Mouse (Mus musculus): ENCODE data around the gene Neu3. TPM values are rescaled to one million over a fixed set of nuclear protein-coding genes. Genes with fewer than 3 reads are reported as not detected.
"Not testable (repeated sequence)": the region's sequence is repeated elsewhere in the genome, so short reads cannot be mapped to it uniquely, and the experiment has no call there.

Gene Neu3
- total and polyA plus RNA-seq, 3 experiments, result 8.5 to 11.5 (median 11.0) TPM

GRCm38 (mm10) chr7:99811661-99812060 lies 16.6 kb downstream of the Neu3 start:
- Histone ChIP-seq H3K27me3 (replicated peaks) (no peaks in the 10 kb centered on the region), H3K79me2 (replicated peaks; ENCODE audit: control insufficient read depth, extremely low read depth, insufficient read depth, poor library complexity, severe bottlenecking) (no peaks in the 10 kb centered on the region), H3K4me1 (ENCODE audit: control insufficient read depth in 1 of 2, insufficient read depth in 2 of 2) (peaks cover 0 to 11% of the 10 kb centered on the region in 2 experiments; a peak in 2 of 4 replicates), H3K36me3 (replicated peaks in 1 of 2; ENCODE audit: control insufficient read depth in 1 of 2, insufficient read depth in 1 of 2, low read length in 1 of 2) (peaks cover 41 to 68% of the 10 kb centered on the region in 2 experiments), H3K4me2 (ENCODE audit: insufficient read depth, low read depth, poor library complexity, severe bottlenecking) (no peak overlapping the region), H3K9ac (ENCODE audit: insufficient read depth, low read depth) (no peak overlapping the region), H3K27ac (ENCODE audit: insufficient read depth, low read depth) (no peak overlapping the region), H3K4me3 (replicated peaks in 1 of 3; ENCODE audit: low read depth in 2 of 3, low read length in 2 of 3, poor library complexity in 1 of 3) (no peak overlapping the region), H3K9me3 (replicated peaks; ENCODE audit: low read length) (no peaks in the 10 kb centered on the region)
- in situ Hi-C loops (cut with MboI; ENCODE audit: low pct_ligation_motif_present, low pct_unique_long_range_greater_than_20kb, low sequenced_read_pairs) (loop anchor here (5.0 kb wide), 1 partner anchor 61 kb away; no protein-coding TSS in a partner anchor), dilution Hi-C loops (cut with MboI; ENCODE audit: extremely low pct_ligation_motif_present, extremely low pct_unique_long_range_greater_than_20kb, low sequenced_read_pairs) (no loop called here)
- no peak for DNase-seq (ENCODE audit: extremely low read depth)
- no peak for TF ChIP-seq ZMIZ1 (IDR thresholded peaks at IDR 0.05; ENCODE audit: low read depth, low read length)
- no peak for TF ChIP-seq JUN (IDR thresholded peaks at IDR 0.05; ENCODE audit: insufficient read depth, low read depth, low read length)
- no peak for TF ChIP-seq TCF12 (IDR thresholded peaks at IDR 0.05; ENCODE audit: low read depth, low read length)
- no peak for TF ChIP-seq KAT2A (IDR thresholded peaks at IDR 0.05; ENCODE audit: insufficient replicate concordance, low read length)
- no peak for TF ChIP-seq POLR2A (IDR thresholded peaks at IDR 0.05; ENCODE audit: low read depth, low read length)
- no peak for TF ChIP-seq JUND (conservative IDR thresholded peaks at IDR 0.05; ENCODE audit: low read depth, low read length)
- no peak for TF ChIP-seq MAX (IDR thresholded peaks at IDR 0.05; ENCODE audit: low read length)
- no peak for TF ChIP-seq MXI1 (IDR thresholded peaks at IDR 0.05; ENCODE audit: low read depth, low read length)

DNA sequence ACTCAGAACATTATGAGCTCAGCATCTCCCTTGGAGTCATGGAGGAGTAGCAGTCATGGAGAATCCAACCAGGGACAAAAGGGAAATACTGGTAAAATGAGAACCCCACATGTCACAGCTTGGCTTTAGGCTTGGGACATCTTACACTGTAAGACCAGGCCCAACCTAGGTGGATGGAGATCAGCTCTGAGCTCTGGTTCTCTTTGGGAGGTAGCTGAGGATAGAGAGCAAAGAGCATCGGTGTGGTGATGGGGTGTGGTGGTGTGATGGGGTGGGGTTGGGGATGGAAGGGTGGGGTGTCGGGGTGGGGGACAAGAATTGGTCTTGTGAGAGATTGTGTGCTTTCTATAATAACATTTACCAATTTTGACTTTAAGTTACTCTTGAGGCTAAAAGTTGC lies 17.4 kb downstream of the Neu3 start:
- Histone ChIP-seq H3K79me2 (replicated peaks; ENCODE audit: control insufficient read depth, extremely low read depth, insufficient read depth, poor library complexity, severe bottlenecking) (no peaks in the 10 kb centered on the region), H3K27me3 (replicated peaks) (no peaks in the 10 kb centered on the region), H3K9me3 (replicated peaks; ENCODE audit: low read length) (no peaks in the 10 kb centered on the region), H3K27ac (ENCODE audit: insufficient read depth, low read depth) (no peak overlapping the region), H3K9ac (ENCODE audit: insufficient read depth, low read depth) (no peak overlapping the region), H3K4me2 (ENCODE audit: insufficient read depth, low read depth, poor library complexity, severe bottlenecking) (no peak overlapping the region), H3K4me3 (replicated peaks in 1 of 3; ENCODE audit: low read depth in 2 of 3, low read length in 2 of 3, poor library complexity in 1 of 3) (no peak overlapping the region), H3K36me3 (replicated peaks in 1 of 2; ENCODE audit: control insufficient read depth in 1 of 2, insufficient read depth in 1 of 2, low read length in 1 of 2) (peaks cover 35 to 63% of the 10 kb centered on the region in 2 experiments), H3K4me1 (ENCODE audit: control insufficient read depth in 1 of 2, insufficient read depth in 2 of 2) (peaks cover 0 to 11% of the 10 kb centered on the region in 2 experiments; a peak in 2 of 4 replicates)
- dilution Hi-C loops (cut with MboI; ENCODE audit: extremely low pct_ligation_motif_present, extremely low pct_unique_long_range_greater_than_20kb, low sequenced_read_pairs) (no loop called here), in situ Hi-C loops (cut with MboI; ENCODE audit: low pct_ligation_motif_present, low pct_unique_long_range_greater_than_20kb, low sequenced_read_pairs) (loop anchor here (5.0 kb wide), 1 partner anchor 61 kb away; no protein-coding TSS in a partner anchor)
- TF ChIP-seq MAFK (IDR thresholded peaks at IDR 0.05; ENCODE audit: insufficient replicate concordance, low read length) (no peak), TCF12 (IDR thresholded peaks at IDR 0.05; ENCODE audit: low read depth, low read length) (no peak), POLR2A (IDR thresholded peaks at IDR 0.05; ENCODE audit: low read depth, low read length) (no peak), KAT2A (IDR thresholded peaks at IDR 0.05; ENCODE audit: insufficient replicate concordance, low read length) (no peak), RAD21 (IDR thresholded peaks at IDR 0.05; ENCODE audit: low read depth, low read length) (no peak), ZKSCAN1 (IDR thresholded peaks at IDR 0.05; ENCODE audit: borderline replicate concordance, low read depth, low read length) (no peak), ZC3H11A (IDR thresholded peaks at IDR 0.05; ENCODE audit: low read depth, low read length) (no peak), SIN3A (IDR thresholded peaks at IDR 0.05; ENCODE audit: low read length) (no peak), MYC (IDR thresholded peaks at IDR 0.05; ENCODE audit: low read depth, low read length) (no peak), CHD2 (IDR thresholded peaks at IDR 0.05; ENCODE audit: low read length) (no peak), MAZ (IDR thresholded peaks at IDR 0.05; ENCODE audit: low read depth, low read length) (no peak), CTCF (conservative IDR thresholded peaks at IDR 0.05 in 1 of 2, IDR thresholded peaks at IDR 0.05 in 1 of 2; ENCODE audit: low read depth in 2 of 2, low read length in 2 of 2) (no peak), HCFC1 (IDR thresholded peaks at IDR 0.05; ENCODE audit: low read depth, low read length) (no peak), ELF1 (IDR thresholded peaks at IDR 0.05; ENCODE audit: low read depth, low read length) (no peak)
- no peak for DNase-seq (ENCODE audit: extremely low read depth)

DNA sequence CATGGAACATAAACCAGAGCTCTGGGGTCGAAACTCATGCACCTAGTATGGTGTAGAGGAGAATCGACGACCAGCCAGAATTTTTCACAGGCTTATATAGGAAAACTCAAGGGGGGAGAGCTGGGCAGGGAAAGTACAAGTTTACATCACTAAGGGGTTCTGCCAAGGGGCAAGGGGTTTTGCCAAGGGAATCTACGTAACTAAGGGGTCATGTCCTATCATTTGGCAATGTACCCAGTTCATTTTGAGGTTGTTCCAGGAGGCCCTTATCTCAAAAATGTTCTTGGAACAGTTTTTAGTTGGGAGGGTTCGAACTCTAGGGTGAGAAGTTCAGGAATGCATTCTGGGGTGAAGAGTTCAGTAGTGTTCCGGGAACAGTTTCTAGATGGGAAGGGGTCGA lies 21.2 kb downstream of the Neu3 start:
- H3K9me3 ChIP-seq (replicated peaks; ENCODE audit: low read length); H3K27me3 ChIP-seq (replicated peaks); H3K4me2 ChIP-seq (ENCODE audit: insufficient read depth, low read depth, poor library complexity, severe bottlenecking); H3K4me3 ChIP-seq (replicated peaks in 1 of 3; ENCODE audit: low read depth in 2 of 3, low read length in 2 of 3, poor library complexity in 1 of 3); H3K79me2 ChIP-seq (replicated peaks; ENCODE audit: control insufficient read depth, extremely low read depth, insufficient read depth, poor library complexity, severe bottlenecking); dilution Hi-C loops (cut with MboI; ENCODE audit: extremely low pct_ligation_motif_present, extremely low pct_unique_long_range_greater_than_20kb, low sequenced_read_pairs); in situ Hi-C loops (cut with MboI; ENCODE audit: low pct_ligation_motif_present, low pct_unique_long_range_greater_than_20kb, low sequenced_read_pairs); DNase-seq (ENCODE audit: extremely low read depth); H3K27ac ChIP-seq (ENCODE audit: insufficient read depth, low read depth); H3K9ac ChIP-seq (ENCODE audit: insufficient read depth, low read depth): not testable (repeated sequence)
- H3K36me3 ChIP-seq (replicated peaks in 1 of 2; ENCODE audit: control insufficient read depth in 1 of 2, insufficient read depth in 1 of 2, low read length in 1 of 2), result peaks cover 8 to 29% of the 10 kb centered on the region in 2 experiments
- H3K4me1 ChIP-seq (ENCODE audit: control insufficient read depth in 1 of 2, insufficient read depth in 2 of 2), result peaks cover 0 to 11% of the 10 kb centered on the region in 2 experiments; a peak in 2 of 4 replicates

All from CH12.LX (cell line).